Mouse (Mus musculus) activated CD4-positive, CD25-positive, alpha-beta regulatory T cell, adult 4 months (primary cell): ENCODE data around the gene Foxd4. TPM values are rescaled to one million over a fixed set of nuclear protein-coding genes. Genes with fewer than 3 reads are reported as not detected.

ENCODE experiments used
- ATAC-seq: one replicate; pipeline ENCODE4 v1.8.0; 2017
- polyA plus RNA-seq, 2 experiments: library from polyadenylated mRNA; unstranded; fragments of 100-300 nt; shearing (Covaris generic); gene quantifications; one replicate each; pipeline ENCODE4 v1.2.1; 2017

Gene Foxd4
- not detected for polyA plus RNA-seq

- ATAC-seq = no peak
Measured at GRCm38 (mm10) chr19:24900581-24901220, at the start of gene Foxd4. Gene Foxd4 (minus strand): TSS chr19:24901197.

GRCm38 (mm10) chr19:24945521-24946262, 44.7 kb upstream of the Foxd4 start:
- no peak for ATAC-seq

GRCm38 (mm10) chr19:24937084-24937483, 36.1 kb upstream of the Foxd4 start:
- no peak for ATAC-seq

GRCm38 (mm10) chr19:24929041-24929440, 28.0 kb upstream of the Foxd4 start:
- ATAC-seq = no peak

- no peak for ATAC-seq
Measured at GRCm38 (mm10) chr19:24920866-24921265, 19.9 kb upstream of the Foxd4 start.

GRCm38 (mm10) chr19:24908385-24909155, 7.6 kb upstream of the Foxd4 start:
- ATAC-seq = no peak

- no peak for ATAC-seq
Measured at GRCm38 (mm10) chr19:24907655-24908054, 6.7 kb upstream of the Foxd4 start.

GRCm38 (mm10) chr19:24902821-24903220, 1.8 kb upstream of the Foxd4 start:
- no peak for ATAC-seq

GRCm38 (mm10) chr19:24902256-24902655, 1.3 kb upstream of the Foxd4 start:
- no peak for ATAC-seq

GRCm38 (mm10) chr19:24901666-24902065, 669 bp upstream of the Foxd4 start:
- ATAC-seq = no peak

- ATAC-seq = no peak
Measured at GRCm38 (mm10) chr19:24899578-24900544, 1.1 kb downstream of the Foxd4 start.

GRCm38 (mm10) chr19:24898737-24899577, 2.0 kb downstream of the Foxd4 start:
- no peak for ATAC-seq

- ATAC-seq = no peak
Measured at GRCm38 (mm10) chr19:24897896-24898736, 2.9 kb downstream of the Foxd4 start.

- ATAC-seq = no peak
Measured at GRCm38 (mm10) chr19:24897006-24897895, 3.7 kb downstream of the Foxd4 start.

GRCm38 (mm10) chr19:24896536-24896935, 4.5 kb downstream of the Foxd4 start:
- no peak for ATAC-seq

- no peak for ATAC-seq
Measured at GRCm38 (mm10) chr19:24886888-24887287, 14.1 kb downstream of the Foxd4 start.

- ATAC-seq = no peak
Measured at GRCm38 (mm10) chr19:24885504-24885903, 15.5 kb downstream of the Foxd4 start.

GRCm38 (mm10) chr19:24881237-24881636, 19.8 kb downstream of the Foxd4 start:
- ATAC-seq = no peak
